Mouse (Mus musculus) spleen, adult 2 months (tissue): ENCODE measurements around the gene Necap2.

Source experiments
- CTCF ChIP-seq: fragments of 200-500 bp; IDR thresholded peaks from 2 replicates; pipeline ENCODE4 v1.5.1; 2011; ENCODE audit warnings: mild to moderate bottlenecking, inconsistent platforms; ENCODE audit not compliant: insufficient read depth, insufficient read length, insufficient replicate concordance; ENCODE audit errors: extremely low read depth
- POLR2A ChIP-seq: fragments of 200-500 bp; IDR thresholded peaks from 2 replicates; pipeline ENCODE4 v1.6.1; 2011; ENCODE audit warnings: low read depth, low read length, inconsistent platforms

GRCm38 (mm10) chr4:141059616-141060425 lies 18.3 kb downstream of the Necap2 start:
- no peak for TF ChIP-seq POLR2A
- no peak for TF ChIP-seq CTCF
